Mouse (Mus musculus) hindbrain, embryonic 16.5 days (tissue): ENCODE results near the gene Traf3. TPM values are rescaled to one million over a fixed set of nuclear protein-coding genes. Genes with fewer than 3 reads are reported as not detected.

Experiments
- ATAC-seq: fragments of 200-750 bp; cut with Nextera tagmentation; 2 replicates; pipeline ENCODE4 v1.8.0; 2017; ENCODE audit warnings: moderate TSS enrichment, moderate library complexity
- H3K27ac ChIP-seq: fragments of 300-500 bp; sonication (generic); 2 replicates; pipeline ENCODE4 v1.5.1; 2014; ENCODE audit warnings: low read depth, mild to moderate bottlenecking, control low read depth, low read length, moderate library complexity
- H3K27me3 ChIP-seq: fragments of 300-500 bp; sonication (generic); replicated peaks from 2 replicates; pipeline ENCODE4 v1.6.1; 2014; ENCODE audit warnings: low read length; ENCODE audit not compliant: control insufficient read depth, insufficient read depth
- H3K36me3 ChIP-seq: fragments of 300-500 bp; sonication (generic); 2 replicates; pipeline ENCODE4 v1.6.1; 2014; ENCODE audit warnings: mild to moderate bottlenecking, low read length, moderate library complexity, mixed read lengths; ENCODE audit not compliant: control insufficient read depth, insufficient read depth
- H3K4me1 ChIP-seq: fragments of 300-500 bp; sonication (generic); 2 replicates; pipeline ENCODE4 v1.6.1; 2014; ENCODE audit warnings: low read depth, low read length; ENCODE audit not compliant: control insufficient read depth, insufficient read depth
- H3K4me2 ChIP-seq: fragments of 300-500 bp; sonication (generic); 2 replicates; pipeline ENCODE4 v1.6.1; 2014; ENCODE audit warnings: mild to moderate bottlenecking, low read length, control low read depth, moderate library complexity
- H3K4me3 ChIP-seq: fragments of 300-500 bp; sonication (generic); 2 replicates; pipeline ENCODE4 v1.5.1; 2014; ENCODE audit warnings: mild to moderate bottlenecking, low read length, control low read depth, moderate library complexity
- H3K9ac ChIP-seq: fragments of 300-500 bp; sonication (generic); 2 replicates; pipeline ENCODE4 v1.6.1; 2014; ENCODE audit warnings: low read depth, mild to moderate bottlenecking, control low read depth, low read length, moderate library complexity
- H3K9me3 ChIP-seq: fragments of 300-500 bp; sonication (generic); 2 replicates; pipeline ENCODE4 v1.6.1; 2014; ENCODE audit warnings: mild to moderate bottlenecking, low read length, moderate library complexity; ENCODE audit not compliant: control insufficient read depth
- WGBS: fragments of 180-500 bp; shearing (Covaris S2); extraction: QIAGEN DNeasy Blood & Tissue Kit; methylation state at CpG from one replicate; pipeline ENCODE4 v1.1.7; 2014; 5-methylcytosine and 5-hydroxymethylcytosine counted together
- polyA plus RNA-seq: library from polyadenylated mRNA; unstranded; fragments of >200 nt; fragmentation: Nextera tagmentation; extraction: Ambion mirVana; gene quantifications from 2 replicates; pipeline ENCODE4 v1.2.1, GENCODE M21; 2015

The Traf3 gene
- polyA plus RNA-seq, 1 experiment from 2014 or later: 15.9 TPM

- Histone ChIP-seq H3K4me3 (peak overlapping the region; percentile 39), H3K9ac (peak overlapping the region; percentile 60), H3K27me3 (no peaks in the 10 kb centered on the region), H3K4me2 (peak overlapping the region; percentile 74), H3K4me1 (peaks cover 51% of the 10 kb centered on the region), H3K9me3 (no peaks in the 10 kb centered on the region), H3K36me3 (no peaks in the 10 kb centered on the region), H3K27ac (peak overlapping the region; percentile 88)
- WGBS: 4% methylated on average over 13 of the region's 13 CpGs
- peak; percentile 89 for ATAC-seq
Measured at GRCm38 (mm10) chr12:111164310-111164751, 1.8 kb upstream of the Traf3 start.

- Histone ChIP-seq H3K27me3 (no peaks in the 10 kb centered on the region), H3K4me3 (peak overlapping the region; percentile 87), H3K9ac (no peak overlapping the region; the same call in 1 of the 2 replicates), H3K4me1 (peaks cover 57% of the 10 kb centered on the region), H3K4me2 (peak overlapping the region; percentile 77), H3K27ac (peak overlapping the region; percentile 88), H3K36me3 (no peaks in the 10 kb centered on the region), H3K9me3 (no peaks in the 10 kb centered on the region)
- 58% methylated on average over 10 of the region's 10 CpGs for WGBS
- ATAC-seq: peak; percentile 2; the same call in 1 of the 2 replicates
Measured at GRCm38 (mm10) chr12:111165146-111165812, 891 bp upstream of the Traf3 start.

- H3K36me3 ChIP-seq: no peaks in the 10 kb centered on the region
- peak overlapping the region; percentile 77 for H3K4me2 ChIP-seq
- H3K9me3 ChIP-seq: no peaks in the 10 kb centered on the region
- peak overlapping the region; percentile 87 for H3K4me3 ChIP-seq
- H3K27me3 ChIP-seq: no peaks in the 10 kb centered on the region
- H3K4me1 ChIP-seq: peaks cover 51% of the 10 kb centered on the region
- ATAC-seq: no peak
- peak overlapping the region; percentile 88 for H3K27ac ChIP-seq
- peak overlapping the region; percentile 85 for H3K9ac ChIP-seq
- WGBS: under 1% methylated on average over 46 of the region's 48 CpGs
Measured at GRCm38 (mm10) chr12:111166681-111167289, 615 bp downstream of the Traf3 start.

- Histone ChIP-seq H3K9ac (no peak overlapping the region), H3K27ac (no peak overlapping the region), H3K4me3 (no peak overlapping the region), H3K9me3 (no peaks in the 10 kb centered on the region), H3K36me3 (0 out of 2 replicates have a peak, but pooled peaks cover 2% of the 10 kb centered on the region), H3K27me3 (no peaks in the 10 kb centered on the region), H3K4me1 (peaks cover 35% of the 10 kb centered on the region), H3K4me2 (peak overlapping the region; percentile 41)
- WGBS: 70% methylated on average over 4 of the region's 4 CpGs
- no peak for ATAC-seq
Measured at GRCm38 (mm10) chr12:111168891-111169290, 2.7 kb downstream of the Traf3 start.

GRCm38 (mm10) chr12:111178772-111179171, 12.6 kb downstream of the Traf3 start:
- no peak overlapping the region for H3K27ac ChIP-seq
- H3K4me1 ChIP-seq: no peaks in the 10 kb centered on the region
- no peaks in the 10 kb centered on the region for H3K9me3 ChIP-seq
- no peaks in the 10 kb centered on the region for H3K36me3 ChIP-seq
- no peak overlapping the region for H3K4me2 ChIP-seq
- no peak overlapping the region for H3K9ac ChIP-seq
- ATAC-seq: no peak
- 83% methylated on average over 4 of the region's 4 CpGs for WGBS
- no peaks in the 10 kb centered on the region for H3K27me3 ChIP-seq
- no peak overlapping the region for H3K4me3 ChIP-seq

- Histone ChIP-seq H3K4me2 (no peak overlapping the region), H3K9ac (no peak overlapping the region), H3K27ac (no peak overlapping the region), H3K9me3 (no peaks in the 10 kb centered on the region), H3K36me3 (no peaks in the 10 kb centered on the region), H3K4me1 (0 out of 2 replicates have a peak, but pooled peaks cover 3% of the 10 kb centered on the region), H3K4me3 (no peak overlapping the region), H3K27me3 (no peaks in the 10 kb centered on the region)
- no peak for ATAC-seq
- WGBS: 83% methylated on average over 5 of the region's 5 CpGs
Measured at GRCm38 (mm10) chr12:111181848-111182247, 15.7 kb downstream of the Traf3 start.

DNA sequence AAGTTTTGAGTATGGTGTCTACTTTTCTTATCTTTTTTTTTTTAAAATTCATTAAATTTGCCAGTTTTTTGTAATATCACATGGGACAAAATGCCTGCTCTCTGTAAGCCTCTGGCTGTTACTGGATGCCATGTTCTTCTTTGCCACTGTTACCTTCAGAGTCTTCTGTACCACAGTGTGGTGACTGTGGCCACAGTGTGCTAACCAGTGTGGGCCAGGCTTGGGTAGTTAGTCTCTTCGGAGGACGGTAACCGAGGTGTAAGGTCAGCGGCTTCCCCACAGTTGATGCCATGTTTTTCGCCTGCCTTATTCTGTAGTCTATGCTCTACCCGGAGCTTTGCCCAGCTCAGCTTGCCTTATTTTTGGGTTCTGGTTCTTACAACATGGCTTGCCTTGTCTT, 16.2 kb downstream of the Traf3 start:
- no peak overlapping the region for H3K27ac ChIP-seq
- no peaks in the 10 kb centered on the region for H3K27me3 ChIP-seq
- no peak for ATAC-seq
- 0 out of 2 replicates have a peak, but pooled peaks cover 3% of the 10 kb centered on the region for H3K4me1 ChIP-seq
- no peak overlapping the region for H3K4me3 ChIP-seq
- H3K9me3 ChIP-seq: no peaks in the 10 kb centered on the region
- WGBS: 97% methylated on average over 6 of the region's 6 CpGs
- no peak overlapping the region for H3K9ac ChIP-seq
- H3K36me3 ChIP-seq: no peaks in the 10 kb centered on the region
- no peak overlapping the region for H3K4me2 ChIP-seq

DNA sequence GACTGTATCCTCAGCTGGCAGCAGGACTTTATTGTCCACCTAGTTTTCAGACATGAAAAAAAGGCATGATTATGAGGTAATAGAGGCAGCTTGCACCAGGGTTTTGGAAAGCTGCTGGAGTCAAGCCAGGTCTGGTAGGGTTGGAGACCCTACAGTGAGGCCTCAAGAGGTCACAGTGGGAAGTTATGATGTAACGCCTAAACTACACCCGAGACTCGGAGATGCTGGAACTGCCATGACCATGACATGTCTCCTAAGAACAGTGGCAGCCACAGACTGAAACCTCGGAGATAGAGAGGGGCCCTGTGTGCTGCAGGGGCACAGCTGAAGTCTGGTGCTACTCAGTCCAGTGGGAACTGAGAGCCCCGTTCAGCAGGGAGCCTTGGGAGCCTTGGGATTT, 18.3 kb downstream of the Traf3 start, which contains the start of gene 4930595D18Rik:
4930595D18Rik (minus strand) TSS at position 16 of the 400 bp plus-strand sequence.
- Histone ChIP-seq H3K27me3 (no peaks in the 10 kb centered on the region), H3K4me3 (no peak within 1 kb of the TSS), H3K27ac (no peak within 1 kb of the TSS), H3K36me3 (no peaks in the 10 kb centered on the region), H3K9ac (no peak within 1 kb of the TSS), H3K4me1 (0 out of 2 replicates have a peak, but pooled peaks cover 3% of the 10 kb centered on the region), H3K4me2 (no peak within 1 kb of the TSS), H3K9me3 (no peaks in the 10 kb centered on the region)
- 73% methylated on average over 5 of the region's 5 CpGs for WGBS
- ATAC-seq: no peak

DNA sequence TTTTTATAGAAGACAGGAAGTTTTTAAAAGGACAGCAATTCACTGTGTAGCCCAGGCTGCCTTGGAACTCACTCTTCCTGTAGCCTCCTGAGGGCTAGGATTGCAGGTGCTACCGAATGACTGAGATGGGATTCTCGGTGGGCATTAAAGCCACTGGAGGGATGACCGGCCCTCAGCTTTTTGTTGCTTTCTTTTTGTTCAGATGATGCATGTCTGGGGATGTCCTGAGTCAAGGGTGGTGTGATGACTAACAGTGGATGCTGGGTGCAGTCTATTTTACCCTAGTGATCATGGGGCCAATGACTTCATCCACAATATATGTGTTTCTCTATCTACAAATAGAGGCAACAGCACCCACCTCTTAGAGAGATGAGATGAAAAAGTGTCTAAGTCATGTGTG, 20.8 kb downstream of the Traf3 start:
- Histone ChIP-seq H3K9me3 (no peaks in the 10 kb centered on the region), H3K36me3 (no peaks in the 10 kb centered on the region), H3K4me3 (no peak overlapping the region), H3K27ac (no peak overlapping the region), H3K4me1 (0 out of 2 replicates have a peak, but pooled peaks cover 3% of the 10 kb centered on the region), H3K9ac (no peak overlapping the region), H3K4me2 (no peak overlapping the region), H3K27me3 (no peaks in the 10 kb centered on the region)
- 96% methylated on average over 3 of the region's 3 CpGs for WGBS
- no peak for ATAC-seq
